In genomic region chr3:35332534-35333272, GRCm38 (mm10) we compare ENCODE assay signal across 13 mouse cellular contexts.
A peak's percentile ranks its signal among the peaks of the same experiment; 100 is the strongest.
DNase-seq lines count a peak whose midpoint lies in the region; ATAC-seq and TF ChIP-seq lines count a peak whose summit lies in the region.
"Had no signal": no experiment of that assay in that cellular context is flagged by ENCODE, and none has a peak within 500 bp of the region (broad histone marks: within the 10 kb centered on the region; RNA-seq: fewer than 3 reads in every experiment).

No protein-coding gene starts in this region.

- peak overlapping the region; percentile 23; the same call in 1 of the 2 replicates for H3K4me2 ChIP-seq in forebrain, postnatal 0 days (ENCODE audit: low read depth)
- H3K4me2 ChIP-seq in midbrain, embryonic 11.5 days = peak overlapping the region; percentile 41

- no peak overlapping the region for H3K4me3 ChIP-seq in forebrain, postnatal 0 days (ENCODE audit: low read depth, low read length)
- 0 out of 2 replicates have a peak overlapping the region, but pooled peaks have one; percentile 5 for H3K4me3 ChIP-seq in midbrain, embryonic 11.5 days (ENCODE audit: low read depth, low read length)
- H3K4me3 ChIP-seq in thymus, adult 2 months (ENCODE audit: control insufficient read depth, insufficient read depth, low read length) = no peak overlapping the region

- H3K9me3 ChIP-seq in forebrain, postnatal 0 days (ENCODE audit: low read length) = no peaks in the 10 kb centered on the region
- no peaks in the 10 kb centered on the region for H3K9me3 ChIP-seq in midbrain, embryonic 11.5 days (ENCODE audit: control insufficient read depth, low read length)

- H3K27me3 ChIP-seq in forebrain, postnatal 0 days (ENCODE audit: insufficient read depth, low read length) = no peaks in the 10 kb centered on the region
- no peaks in the 10 kb centered on the region for H3K27me3 ChIP-seq in midbrain, embryonic 11.5 days (ENCODE audit: control insufficient read depth, insufficient read depth, low read length)
- no peaks in the 10 kb centered on the region for H3K27me3 ChIP-seq in thymus, adult 2 months (ENCODE audit: control insufficient read depth, insufficient read depth, low read length)

- peak overlapping the region; percentile 35 for H3K27ac ChIP-seq in forebrain, postnatal 0 days (ENCODE audit: low read depth, low read length)
- peak overlapping the region; percentile 63 for H3K27ac ChIP-seq in midbrain, embryonic 11.5 days (ENCODE audit: low read depth, low read length)
- no peak overlapping the region for H3K27ac ChIP-seq in thymus, adult 2 months (ENCODE audit: control insufficient read depth, insufficient read depth, low read length)

- TF ChIP-seq CTCF in forebrain, postnatal 0 days (IDR thresholded peaks at IDR 0.05; ENCODE audit: low read depth) = no peak
- TF ChIP-seq CTCF in thymus, adult 2 months (IDR thresholded peaks at IDR 0.05; ENCODE audit: borderline replicate concordance, control insufficient read depth, extremely low read depth, insufficient read depth, low read length, poor library complexity) = no peak

- ATAC-seq in forebrain, postnatal 0 days = peak; percentile 34; the same call in 1 of the 2 replicates
- peak; percentile 83 for ATAC-seq in midbrain, embryonic 11.5 days (ENCODE audit: low FRiP score)

- no peak for TF ChIP-seq POLR2A in thymus, adult 2 months (IDR thresholded peaks at IDR 0.05; ENCODE audit: control insufficient read depth, extremely low read depth, insufficient read depth, low read length, poor library complexity)

- 8% methylated on average over 18 of the region's 18 CpGs for WGBS in forebrain, postnatal 0 days
- WGBS in midbrain, embryonic 11.5 days = 7% methylated on average over 18 of the region's 18 CpGs
- WGBS in thymus, adult 2 months = 36% methylated on average over 18 of the region's 18 CpGs

- H3K4me1 ChIP-seq in forebrain, postnatal 0 days (ENCODE audit: insufficient read depth) = peaks cover 5% of the 10 kb centered on the region; the same call in 1 of the 2 replicates
- peaks cover 21% of the 10 kb centered on the region for H3K4me1 ChIP-seq in midbrain, embryonic 11.5 days (ENCODE audit: control insufficient read depth, insufficient read depth, low read length)
- no peaks in the 10 kb centered on the region for H3K4me1 ChIP-seq in thymus, adult 2 months (replicated peaks; ENCODE audit: control insufficient read depth, insufficient read depth, low read length)

- no peaks in the 10 kb centered on the region for H3K36me3 ChIP-seq in forebrain, postnatal 0 days (ENCODE audit: insufficient read depth)
- H3K36me3 ChIP-seq in midbrain, embryonic 11.5 days (ENCODE audit: control insufficient read depth, insufficient read depth, low read length) = no peaks in the 10 kb centered on the region
- H3K36me3 ChIP-seq in thymus, adult 2 months (ENCODE audit: control insufficient read depth, insufficient read depth, low read length) = no peaks in the 10 kb centered on the region

- H3K9ac ChIP-seq in forebrain, postnatal 0 days = no peak overlapping the region
- peak overlapping the region; percentile 42; the same call in 1 of the 2 replicates for H3K9ac ChIP-seq in midbrain, embryonic 11.5 days (ENCODE audit: low read length)

- DNase-seq in ES-CJ7 (ENCODE audit: low read depth, low spot score) = peak; percentile 52
- DNase-seq in embryo, embryonic 10 days (ENCODE audit: low spot score) = peak; percentile 55
- DNase-seq in forebrain, postnatal 0 days = no peak
- peak; percentile 93 for DNase-seq in midbrain, embryonic 11.5 days (ENCODE audit: low spot score, missing footprints)
- DNase-seq in thymus, adult 2 months = no peak
- DNase-seq in lung, postnatal 14 days = no peak
- DNase-seq in urinary bladder, postnatal 4 days (ENCODE audit: low spot score in 2 of 2) = no peak
- DNase-seq: adrenal gland, postnatal 25 days; cerebellum, postnatal 36 days; gastrocnemius, postnatal 14 days; kidney, postnatal 25 days; liver; lung, postnatal 4 days had no signal

Comparison
In these comparisons a context has a peak if more than half of its experiments do, and no peak if none do; other contexts are left out.
1. DNase-seq: peak in ES-CJ7 (single experiment), embryo, embryonic 10 days (single experiment) and midbrain, embryonic 11.5 days (single experiment); none in forebrain, postnatal 0 days (single experiment), thymus, adult 2 months (single experiment), lung, postnatal 14 days (single experiment) and urinary bladder, postnatal 4 days (0 of 2).